Mouse (Mus musculus) layer of hippocampus, adult 9-10 months (tissue): Measurements from ENCODE around the gene Tspan32.

Experiments
- DNase-seq: peaks from one replicate; pipeline ENCODE4 v3.0.0; 2022; ENCODE audit warnings: low spot score

Tspan32 gene

DNA sequence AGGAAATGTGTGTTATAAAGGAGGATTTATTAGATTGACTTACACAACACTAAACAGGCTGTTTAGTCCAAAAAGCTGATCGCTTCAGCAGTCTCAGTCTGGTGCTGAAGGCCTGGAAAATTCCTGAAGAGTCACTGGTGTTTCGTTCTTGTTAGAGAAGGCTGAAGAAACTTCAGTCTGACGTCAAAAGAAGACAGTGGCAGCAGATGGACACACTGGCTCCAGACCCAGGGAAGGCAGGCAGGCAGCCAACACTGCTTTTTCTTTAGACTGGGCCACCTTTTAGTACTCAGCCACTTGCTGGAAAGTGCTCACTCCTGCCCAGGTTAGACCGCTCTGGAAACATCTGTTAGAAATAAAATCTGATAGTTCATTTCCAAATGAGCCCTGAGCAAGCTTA, 28.7 kb downstream of the Tspan32 start:
- no peak for DNase-seq

DNA sequence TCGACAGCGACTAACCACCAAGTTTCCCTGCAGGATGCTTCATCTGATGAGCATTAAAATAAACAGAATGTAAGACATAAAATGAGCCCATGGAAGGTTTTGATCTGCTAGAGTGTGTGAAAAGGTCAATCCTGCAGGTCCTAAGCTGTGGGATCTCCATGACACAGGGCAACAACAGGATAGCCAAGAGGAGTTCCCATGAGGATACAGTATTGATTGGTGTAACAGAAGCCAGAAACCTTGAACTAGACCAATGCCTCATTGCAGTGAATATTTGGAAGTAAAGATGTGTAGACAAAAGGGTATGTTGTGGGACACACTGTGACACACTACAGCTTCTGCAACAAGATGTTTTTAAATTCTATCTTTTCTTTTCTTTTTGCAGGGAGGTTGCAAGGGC, 29.3 kb downstream of the Tspan32 start:
- DNase-seq = no peak

DNA sequence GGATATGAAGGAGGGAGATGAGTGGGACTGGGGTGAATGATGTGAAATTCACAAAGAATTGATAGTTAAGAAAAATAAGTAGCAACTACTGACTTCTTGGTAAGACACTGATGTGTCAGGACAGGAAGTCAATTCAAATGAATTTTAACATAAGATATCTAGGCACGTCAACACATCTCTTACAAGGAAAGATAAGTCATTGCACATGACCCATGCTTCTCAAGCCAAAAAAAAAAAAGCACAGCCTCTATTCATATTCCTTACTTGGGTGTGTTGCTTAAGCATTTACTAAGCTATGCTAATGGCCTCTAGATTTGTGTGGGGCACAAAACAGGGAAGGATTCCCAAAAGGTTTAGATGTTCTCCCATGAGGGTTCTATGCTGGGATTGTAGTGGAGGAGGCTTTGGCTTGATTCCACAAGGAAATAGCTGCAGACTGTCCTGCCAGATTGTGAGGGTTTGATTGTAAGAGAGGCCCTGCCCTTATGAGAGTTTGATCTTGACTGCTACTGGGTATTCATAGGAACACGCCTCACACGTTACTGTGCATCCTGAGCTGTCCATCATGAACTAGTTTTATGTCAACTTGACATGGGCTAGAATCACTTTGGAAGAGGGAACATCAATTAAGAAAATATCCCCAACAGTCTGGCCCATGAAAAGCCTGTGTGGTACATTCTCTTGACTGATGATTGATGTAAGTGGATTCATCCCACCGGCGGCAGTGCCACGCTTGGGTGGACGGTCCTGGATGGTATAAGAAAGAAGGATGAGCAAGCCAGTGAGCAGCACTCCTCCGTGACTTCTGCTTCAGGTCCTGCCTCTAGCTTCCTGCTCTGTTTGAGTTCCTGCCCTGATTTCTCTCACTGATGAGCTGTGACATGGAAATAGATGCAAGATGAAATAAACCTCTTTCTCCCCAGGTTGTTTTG, 29.9 kb downstream of the Tspan32 start:
- no peak for DNase-seq

DNA sequence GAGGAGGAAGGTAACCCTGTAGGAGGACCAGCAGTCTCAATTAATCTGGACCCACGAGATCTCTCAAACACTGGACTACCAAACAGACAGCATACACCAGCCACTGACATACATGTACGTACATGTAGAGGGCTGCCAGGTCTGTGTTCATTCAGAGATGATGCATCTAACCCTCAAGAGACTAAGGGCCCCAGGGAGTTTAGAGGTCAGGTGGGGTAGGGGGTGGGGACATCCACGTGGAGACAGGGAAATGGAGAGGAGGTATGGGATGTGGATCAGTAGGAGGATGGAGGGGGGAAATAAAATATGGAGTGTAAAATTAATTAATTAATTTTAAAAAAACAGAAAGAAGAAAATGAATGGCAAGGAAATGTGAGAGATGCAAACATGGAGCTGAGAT, 31.9 kb downstream of the Tspan32 start:
- DNase-seq = no peak

DNA sequence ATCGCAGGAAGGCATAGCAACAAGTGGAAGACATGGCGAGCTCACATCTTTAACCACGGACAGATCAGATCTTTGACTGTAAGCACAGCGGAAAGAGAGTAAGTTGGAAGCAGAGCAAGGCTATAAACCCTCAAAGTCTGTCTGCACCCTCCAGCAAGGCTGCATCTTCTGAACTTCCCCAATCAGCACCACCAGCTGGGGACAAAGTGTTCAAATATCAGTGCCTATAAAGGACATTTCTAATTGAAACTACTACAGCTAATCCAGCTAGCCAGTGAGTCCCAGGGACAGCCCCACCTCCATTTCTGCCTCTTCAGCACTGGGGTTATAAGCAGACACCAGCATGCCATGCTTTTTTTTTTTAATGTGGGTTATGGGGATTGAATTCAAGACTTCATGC, 32.5 kb downstream of the Tspan32 start:
- no peak for DNase-seq

DNA sequence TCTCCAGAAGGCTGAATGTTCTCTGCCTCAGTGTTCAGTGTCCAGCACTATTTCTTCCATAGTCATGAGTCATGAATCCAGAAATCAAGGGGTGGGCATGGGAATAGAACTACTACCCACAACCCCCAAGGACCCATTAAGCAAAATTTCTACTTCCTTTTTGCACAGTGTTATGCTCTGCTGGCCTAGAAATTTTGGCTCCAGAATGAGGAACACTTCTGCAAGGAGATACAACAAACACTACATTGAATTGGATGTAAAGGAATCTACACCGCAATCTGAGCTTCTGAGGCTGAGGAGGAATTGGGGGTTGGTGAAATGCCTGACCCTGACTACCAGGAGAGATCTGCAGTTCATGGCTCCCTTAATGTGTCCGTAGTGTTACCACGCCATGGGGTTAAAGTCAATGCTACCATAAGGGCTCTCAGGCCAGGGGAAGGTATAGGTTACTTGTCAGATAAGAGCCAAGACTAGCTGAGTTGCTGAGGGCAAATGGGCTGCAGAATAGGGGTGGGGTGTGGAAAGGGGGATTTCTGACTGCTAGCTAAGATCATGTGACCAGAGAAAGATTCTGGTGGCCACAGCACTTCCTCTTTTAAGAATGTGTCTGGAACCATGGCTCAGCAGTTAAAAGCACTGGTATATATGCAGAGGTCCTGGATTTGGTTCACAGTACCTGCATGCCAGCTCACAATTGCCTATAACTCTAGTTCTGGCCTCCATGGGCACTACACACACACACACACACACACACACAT, 33.5 kb downstream of the Tspan32 start:
- DNase-seq = no peak

DNA sequence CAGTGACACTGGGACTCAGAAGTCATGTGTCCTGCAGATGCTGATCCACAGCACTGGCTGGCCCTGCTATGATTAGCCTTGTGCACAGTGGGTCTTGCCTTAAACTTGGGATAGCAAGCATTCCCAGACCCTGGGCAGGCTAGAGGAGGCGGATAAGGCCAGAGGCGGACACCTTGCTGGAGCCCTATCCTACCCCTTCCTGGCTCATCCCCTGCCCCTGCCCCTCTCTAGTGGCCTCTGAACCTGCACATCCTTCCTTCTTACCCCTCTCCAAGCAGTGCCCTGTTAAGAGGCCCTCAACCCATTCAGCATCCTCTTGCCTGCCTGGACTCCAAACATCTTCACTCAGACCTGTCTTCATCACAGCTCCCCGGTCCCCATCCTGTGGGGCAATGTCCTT, 35.7 kb downstream of the Tspan32 start:
- no peak for DNase-seq

DNA sequence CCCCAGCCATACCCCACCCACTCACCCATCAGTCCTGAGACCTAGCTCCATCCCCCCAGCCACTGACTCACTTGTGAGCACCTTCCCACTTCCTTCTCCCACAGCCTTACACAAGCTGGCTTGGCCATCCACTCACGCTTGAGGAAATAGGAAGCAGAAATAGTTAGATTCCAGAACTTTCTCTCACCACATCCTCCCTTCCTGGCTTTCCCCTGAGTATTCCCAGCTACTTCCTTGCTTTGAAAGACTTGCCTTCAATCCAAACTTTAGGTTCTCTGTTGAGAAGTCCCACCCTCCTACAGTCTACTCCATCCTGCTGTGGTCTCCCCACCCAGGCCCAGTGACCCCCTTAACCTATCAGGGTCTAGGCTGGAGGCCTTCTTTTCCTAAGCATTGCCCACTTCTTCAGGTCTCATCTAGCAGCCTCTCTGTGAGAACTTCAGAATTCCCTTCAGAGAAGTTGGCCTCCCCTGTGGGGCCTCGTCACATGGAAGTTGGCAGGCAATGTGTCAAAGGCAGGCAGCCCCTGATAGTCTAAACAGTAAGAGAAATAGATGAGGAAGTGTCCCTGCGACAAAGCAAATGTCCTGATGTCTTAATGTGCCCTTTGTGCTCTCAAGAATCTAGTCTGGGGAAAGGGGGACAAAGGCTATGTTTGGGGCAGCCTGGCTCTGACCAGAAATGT, 36.4 kb downstream of the Tspan32 start:
- no peak for DNase-seq

DNA sequence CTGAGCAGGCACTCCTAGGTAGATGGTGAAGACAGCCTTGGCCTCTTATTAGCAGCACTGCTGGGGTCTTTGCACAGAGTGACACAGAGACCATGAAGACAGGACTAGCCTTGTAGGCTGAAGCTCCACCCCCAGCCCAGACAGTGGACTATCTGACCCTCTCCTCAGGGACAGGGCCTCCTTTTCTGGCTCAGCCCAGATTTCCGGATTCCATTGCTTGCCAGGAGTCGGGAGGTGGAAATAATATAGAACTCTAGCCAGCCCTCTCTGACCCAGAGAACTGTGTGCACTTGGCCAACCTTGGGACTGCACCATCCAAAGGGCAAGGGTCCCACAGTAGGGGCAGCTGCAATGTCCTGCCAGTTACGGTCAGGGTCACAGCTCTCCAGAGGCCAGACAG, 37.2 kb downstream of the Tspan32 start:
- DNase-seq = no peak

DNA sequence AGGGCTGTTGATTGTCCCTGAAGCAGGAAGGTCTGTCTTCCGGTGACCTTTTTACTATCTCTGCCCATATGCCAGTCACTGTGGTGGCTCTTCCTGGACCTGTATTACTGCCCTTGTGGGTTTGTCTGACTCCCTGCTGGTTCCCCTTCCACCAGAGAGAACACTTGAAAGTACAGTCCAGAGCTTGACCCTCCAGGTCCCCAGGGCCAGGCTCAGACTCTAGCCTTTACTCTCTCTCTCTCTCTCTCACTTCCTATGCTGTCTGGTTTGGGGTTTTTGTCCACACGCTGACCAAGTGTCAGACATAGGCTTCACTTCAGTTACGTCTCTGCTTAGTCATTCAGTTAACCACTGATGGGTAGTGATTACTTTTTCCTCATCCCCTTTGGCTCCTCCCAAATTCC, 38.1 kb downstream of the Tspan32 start:
- DNase-seq = no peak

DNA sequence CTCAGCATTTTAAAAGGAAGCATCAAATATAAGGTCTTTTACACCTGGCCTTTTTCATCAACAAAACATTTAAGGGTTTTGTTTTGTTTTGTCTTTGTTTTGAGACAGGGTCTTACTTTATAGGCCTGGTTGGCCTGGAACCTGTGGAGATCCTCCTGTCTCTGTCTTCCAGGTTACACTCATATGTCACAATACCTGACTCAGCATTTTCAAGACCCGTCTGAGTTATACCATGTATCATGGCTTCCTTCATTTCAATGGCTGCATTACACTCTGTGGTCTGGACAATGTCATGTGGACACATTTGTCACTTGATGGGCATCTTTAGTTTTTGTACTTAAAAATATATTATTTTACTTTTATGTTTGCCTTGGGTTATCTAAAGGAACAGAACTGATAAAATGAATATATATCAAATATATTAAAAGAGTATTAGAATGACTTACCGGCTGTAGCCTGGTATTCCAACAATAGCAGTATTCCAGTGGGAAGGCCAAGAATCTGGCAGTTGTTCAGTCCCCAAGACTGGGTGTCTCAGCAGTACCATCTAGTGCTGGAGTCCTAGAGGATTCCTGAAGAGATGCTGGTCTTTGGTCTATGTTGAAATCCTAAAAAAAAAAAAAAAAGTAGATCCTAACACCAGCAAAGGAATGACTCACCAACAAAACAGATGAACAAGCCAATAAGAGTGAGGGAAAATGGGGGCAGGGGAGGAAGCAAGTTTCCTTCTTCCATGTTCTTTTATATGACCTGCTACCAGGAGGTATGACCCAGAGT, 39.4 kb downstream of the Tspan32 start:
- no peak for DNase-seq

DNA sequence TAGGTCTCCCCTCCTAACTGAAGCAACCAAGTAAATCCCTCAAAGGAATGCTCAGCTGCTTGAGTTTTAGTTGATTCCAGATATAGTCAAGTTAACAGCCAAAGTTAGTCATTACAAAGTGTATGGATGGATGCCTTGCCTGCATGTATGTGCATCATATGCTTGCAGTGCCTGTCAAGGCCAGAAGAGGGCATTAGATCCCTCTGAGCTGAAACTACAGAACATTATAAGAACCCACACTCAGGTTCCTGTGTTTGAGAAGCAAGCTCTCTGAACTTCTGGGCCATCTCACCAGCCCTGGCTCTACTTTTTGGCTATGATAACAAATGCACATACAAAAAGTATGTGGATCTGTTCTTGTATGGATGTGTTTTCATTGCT, 40.0 kb downstream of the Tspan32 start:
- DNase-seq = no peak

DNA sequence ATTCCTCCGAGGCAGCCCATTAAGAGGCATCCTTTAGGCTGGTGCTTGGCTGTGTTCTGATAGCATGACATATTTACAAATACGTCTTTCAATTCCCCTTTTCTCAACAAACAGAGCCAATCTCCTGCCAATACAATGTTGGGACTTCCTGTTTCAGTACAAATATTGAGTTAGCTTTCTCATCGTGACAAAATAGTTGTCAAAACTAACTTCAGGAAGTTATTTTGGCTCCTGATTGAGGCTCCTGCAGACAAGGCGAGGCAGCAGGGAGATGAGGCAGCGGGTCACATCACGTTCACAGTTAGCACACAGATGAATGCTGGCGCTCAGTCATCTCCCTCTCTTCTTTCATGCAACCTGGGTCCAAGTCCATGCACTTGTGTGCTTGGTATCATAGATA, 41.5 kb downstream of the Tspan32 start:
- DNase-seq = no peak

DNA sequence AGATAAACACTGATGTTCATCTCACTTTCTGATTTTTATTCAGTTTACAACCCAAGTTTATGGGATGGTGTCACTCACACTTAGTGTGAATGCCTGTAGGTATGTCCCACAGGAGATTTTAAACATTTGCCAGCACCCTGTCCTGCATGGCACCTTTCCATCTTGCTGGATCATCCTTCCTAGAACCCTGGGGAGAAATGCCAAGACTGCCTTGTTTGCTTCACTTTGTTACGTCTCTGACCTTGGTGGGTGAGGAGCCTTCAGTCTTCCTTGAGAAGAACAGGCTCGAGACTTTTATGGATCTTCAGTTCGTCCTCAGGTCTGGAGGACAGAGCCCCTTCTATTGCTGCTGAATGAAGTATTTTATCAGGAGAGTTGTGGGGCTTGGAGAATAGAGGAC, 44.5 kb downstream of the Tspan32 start:
- no peak for DNase-seq

DNA sequence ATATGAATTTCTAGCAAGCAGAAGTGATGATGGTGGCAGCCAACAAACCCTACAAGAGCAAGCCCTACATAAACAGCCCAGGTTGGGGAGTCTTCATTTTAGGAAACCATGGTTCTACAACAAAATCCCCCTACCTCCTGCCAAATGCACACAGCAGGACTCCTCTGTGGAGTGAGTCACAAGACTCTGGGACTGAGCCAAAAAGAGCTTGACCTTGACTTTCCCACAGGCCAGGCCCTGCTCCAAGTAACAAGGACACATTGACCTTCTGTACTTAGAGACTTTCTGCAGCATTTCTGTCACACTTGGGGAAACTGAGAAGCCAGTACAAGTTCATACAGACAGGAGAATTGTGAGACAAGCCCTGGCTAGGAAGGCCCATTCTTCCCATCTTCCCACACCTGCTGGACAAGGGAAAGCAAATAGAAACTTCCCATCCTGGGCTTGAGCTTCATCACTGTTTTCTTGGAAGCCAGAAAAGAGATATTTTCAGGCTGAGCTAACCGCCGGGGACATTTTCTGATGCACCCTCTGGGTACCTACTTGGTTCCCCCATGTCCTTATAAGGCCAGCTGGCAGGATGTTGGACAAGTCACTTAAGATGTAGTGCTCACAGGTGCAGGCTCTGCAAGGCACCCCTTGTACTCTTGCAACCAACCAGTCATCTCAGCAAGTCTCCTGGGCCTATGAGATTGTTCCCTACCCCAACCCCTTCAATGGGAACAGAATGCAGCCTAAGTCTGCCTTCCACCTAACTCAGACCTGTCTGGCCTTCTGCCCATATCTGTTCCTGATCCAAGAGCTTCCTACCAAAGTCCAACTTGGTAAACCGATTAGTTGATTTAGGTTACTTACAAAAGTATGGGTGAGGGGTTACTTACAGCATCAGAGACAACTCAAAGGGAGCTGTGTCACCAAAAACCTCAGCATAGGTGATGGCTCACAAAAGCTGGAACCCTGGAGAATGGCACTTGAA, 45.3 kb downstream of the Tspan32 start:
- DNase-seq = no peak

DNA sequence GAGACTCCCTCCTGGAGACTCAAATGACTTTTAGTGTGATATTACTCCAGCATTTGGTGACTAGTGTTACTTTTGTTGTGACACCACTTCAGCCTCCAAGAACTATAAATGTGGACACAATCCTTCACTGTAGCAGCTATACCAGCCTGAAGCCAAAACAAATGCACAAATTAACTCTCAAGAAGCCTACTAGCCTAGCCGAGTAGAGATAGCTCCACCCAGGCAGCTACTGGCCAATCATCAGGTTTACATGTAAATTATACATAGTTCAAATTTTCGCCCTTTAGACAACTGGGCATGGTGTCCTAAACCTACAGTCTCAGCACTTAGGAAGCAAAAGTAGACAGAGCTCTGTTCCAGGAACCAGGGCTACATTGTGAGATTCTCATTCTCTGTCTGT, 46.5 kb downstream of the Tspan32 start:
- DNase-seq = no peak

DNA sequence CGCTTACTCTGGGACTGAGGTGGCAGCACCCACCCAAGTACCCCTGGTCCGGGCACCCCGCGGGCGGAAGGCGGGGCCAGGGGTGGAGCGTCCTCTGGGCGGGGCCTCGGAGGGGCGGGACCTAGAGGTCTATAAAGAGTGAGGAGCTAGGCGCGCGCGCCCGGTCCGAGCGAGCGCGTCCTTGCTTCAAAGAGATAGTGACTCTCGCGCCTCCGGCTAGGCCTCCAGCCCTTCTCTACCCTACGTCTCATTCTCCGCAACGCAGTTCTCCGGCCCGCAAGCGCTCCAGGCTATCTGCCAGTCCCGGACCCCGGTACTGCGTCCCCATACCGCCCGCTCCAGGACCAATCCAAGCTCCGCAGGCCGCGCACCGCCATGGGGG, 47.8 kb downstream of the Tspan32 start, which contains the start of gene Cd81:
TSS of gene Cd81 (plus strand) at position 114 of the 382 bp plus-strand sequence.
- DNase-seq = peak; percentile 55

DNA sequence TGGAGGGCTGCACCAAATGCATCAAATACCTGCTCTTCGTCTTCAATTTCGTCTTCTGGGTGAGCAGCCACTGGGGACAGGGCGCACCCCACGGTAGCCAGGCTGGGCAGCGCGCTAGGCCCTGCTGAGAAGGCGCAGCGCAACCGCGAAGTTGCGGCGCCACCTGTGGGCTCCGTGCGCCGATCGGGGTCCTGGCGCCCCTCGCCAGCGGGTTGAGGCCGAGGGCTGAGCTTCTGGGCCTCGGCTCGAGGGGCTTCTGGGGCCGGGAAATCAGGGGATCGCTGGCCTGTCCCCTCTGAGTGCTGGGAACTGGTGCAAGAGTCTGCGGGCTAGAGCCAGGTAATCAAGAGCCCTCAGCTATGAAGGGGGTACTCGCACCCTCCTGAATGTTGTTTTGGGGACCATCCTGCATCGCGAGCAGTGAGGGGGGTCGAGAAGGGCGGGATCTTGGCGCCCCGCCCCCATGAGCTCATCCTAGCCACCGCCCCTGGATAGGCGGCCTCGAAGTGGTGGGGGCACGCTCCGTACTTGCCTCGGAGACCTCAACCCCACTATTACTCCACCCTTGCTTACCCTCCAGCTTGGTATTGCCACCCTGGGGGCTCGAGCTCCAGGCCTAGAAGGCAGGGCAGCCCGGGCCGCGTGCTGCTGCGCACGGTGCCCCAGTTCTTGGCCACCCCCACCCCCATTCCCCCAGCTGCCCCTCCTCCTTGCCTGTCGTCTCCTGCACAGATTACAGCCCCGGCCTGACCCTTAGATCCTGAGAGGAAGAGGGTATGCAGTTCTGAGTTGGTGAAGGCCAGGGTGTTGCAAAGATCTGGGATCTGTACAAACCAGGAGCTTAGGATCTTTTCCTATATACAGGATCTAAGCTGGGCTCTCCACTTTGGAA, 48.4 kb downstream of the Tspan32 start:
- DNase-seq = no peak

DNA sequence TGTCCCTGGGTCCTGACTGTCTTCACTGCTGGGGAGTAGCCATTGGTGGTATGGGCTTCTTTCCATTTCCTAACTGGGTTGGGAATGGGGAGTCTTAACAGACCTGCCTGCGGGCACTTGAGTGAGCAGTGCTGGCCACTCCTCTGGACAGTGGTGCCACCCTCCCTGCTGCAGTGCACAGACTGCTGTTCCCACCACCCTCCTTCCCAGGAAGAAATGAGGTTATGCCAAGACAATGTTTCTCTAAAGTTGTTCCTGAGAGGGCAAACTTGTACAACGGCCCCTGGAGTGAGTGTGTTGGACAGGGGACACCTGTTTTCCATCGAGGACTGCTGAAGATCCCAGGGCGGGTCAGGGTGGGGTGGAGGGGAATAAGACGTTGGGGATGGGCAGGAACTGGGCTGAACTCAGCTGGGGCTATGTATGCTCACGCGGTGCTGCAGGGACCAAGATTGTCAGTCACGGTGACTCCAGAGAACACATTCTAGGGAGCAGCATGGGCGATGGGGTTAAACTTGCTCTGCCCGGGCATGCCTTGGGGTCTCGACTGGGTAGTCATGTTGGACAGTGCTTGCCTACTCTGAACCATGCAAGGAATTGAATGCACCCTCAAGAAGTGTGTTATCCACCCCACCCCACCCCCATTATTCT, 49.2 kb downstream of the Tspan32 start:
- DNase-seq = no peak
